Mouse (Mus musculus) mesoderm, embryonic 11.5 days (tissue): ENCODE measurements around the gene Gmpr.

Experiments used
- DNase-seq: peaks from one replicate; pipeline ENCODE4 v3.0.0-alpha.2; 2012; ENCODE audit warnings: low read depth, low spot score

Gene Gmpr

DNA sequence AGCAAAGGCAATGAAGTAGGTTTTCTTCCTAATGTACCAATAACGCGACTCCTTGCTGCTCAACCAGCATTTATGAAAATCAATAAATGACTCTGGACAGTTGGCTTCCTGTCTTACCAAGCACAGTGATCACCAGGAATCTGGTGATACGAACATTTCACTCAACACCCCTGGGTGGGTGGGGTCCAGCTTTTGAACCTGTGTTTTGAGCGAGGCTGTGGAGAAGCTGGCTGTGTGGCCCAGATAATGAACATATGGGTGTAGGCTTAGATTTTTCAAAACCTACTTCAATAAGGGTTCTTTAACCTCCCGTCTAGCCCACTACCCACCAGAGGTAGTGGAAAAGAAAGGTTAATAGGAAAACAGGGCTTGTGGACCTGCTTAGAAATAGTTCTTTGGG lies 4.5 kb upstream of the Gmpr start:
- DNase-seq, result no peak

DNA sequence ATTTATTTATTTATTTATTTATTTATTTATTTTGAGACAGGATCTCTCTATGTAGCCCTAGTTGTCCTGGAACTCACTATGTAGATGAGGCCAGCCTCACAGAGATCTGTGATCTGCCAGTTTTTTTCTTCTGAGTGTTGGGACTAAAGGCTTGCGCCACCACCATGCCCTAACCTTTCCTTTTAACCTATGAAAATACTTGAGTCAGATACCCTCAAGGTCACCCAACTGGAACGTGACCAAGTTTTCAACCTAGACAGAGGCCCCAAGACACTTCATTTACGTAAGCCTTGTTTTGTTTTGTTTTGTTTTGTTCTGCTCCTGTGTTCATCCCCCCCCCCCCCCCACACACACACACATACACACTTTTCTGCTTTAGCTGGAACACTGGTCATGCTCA lies 1.7 kb upstream of the Gmpr start:
- no peak for DNase-seq

DNA sequence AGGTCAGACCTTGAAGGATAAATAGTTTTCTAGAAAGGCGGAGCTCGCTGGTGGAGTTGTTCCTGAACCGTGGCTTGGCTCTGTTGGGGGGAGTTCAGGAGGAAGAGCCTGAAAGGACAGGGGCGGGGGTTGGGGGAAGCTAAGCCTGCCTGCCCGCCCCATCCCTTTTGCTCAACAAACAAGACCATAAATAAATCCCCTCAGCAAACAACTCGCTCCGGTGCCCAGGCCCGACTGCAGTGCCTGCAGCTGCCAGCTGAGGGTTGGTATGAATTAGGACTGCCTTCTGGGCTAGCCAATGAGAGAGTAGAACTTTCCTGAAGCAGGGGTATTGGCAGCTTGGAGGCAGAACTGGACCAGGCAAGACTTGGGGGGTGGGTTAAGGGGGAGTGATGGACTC lies 1.3 kb downstream of the Gmpr start:
- DNase-seq, result peak; percentile 54

DNA sequence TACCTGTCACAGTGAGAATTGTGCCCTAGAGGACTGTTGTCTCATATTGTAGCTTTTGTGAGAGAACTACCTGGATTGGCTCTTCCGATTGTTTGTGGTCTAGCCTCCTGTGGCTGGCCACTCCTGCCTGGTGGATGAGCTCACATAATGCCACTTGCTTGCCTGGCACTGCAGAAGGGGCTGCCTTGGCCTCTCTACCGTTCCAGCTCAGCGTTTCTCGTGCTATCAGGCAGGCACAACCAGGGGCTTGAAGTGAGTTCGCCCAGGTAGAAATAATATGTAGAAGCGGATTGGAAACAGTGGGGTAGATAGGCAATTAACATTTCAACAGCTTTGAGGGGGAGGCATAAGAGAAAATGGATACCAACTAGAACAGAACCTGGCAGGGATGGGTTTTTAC lies 2.1 kb downstream of the Gmpr start:
- DNase-seq, result no peak

DNA sequence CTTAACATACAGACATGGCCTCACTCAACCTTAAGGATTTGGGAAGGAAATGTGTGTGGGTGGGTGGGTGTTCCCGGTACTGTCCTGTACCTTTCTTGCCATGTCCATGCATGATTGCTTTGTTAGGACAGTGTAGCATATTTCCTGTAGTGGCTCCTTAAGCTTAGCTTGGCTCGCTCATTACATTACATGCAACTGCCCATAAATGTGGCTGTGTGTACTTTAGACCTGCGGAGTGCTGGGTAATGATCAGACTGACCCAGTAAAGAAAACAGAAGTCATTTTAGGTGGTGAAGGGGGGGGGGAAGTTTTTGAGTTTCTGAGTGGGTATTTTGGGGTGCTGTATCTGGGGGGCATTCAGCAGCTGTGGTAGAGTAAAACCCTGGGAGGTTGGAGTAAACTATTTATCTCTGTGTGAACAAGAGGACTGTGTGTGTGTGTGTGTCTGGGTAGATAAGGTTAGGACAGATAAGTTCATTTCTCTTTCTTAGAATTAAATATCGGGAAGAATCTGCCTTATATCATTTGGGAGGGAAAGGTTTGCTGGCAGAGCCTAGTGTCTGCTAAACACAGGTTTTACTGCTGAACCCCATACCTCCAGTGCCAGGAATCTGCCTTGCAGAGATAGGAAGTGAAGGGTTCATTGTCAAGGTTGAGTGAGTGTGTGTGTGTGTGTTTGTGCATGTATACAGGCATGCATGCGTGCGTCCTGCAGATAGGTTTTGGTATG lies 4.6 kb downstream of the Gmpr start:
- no peak for DNase-seq

DNA sequence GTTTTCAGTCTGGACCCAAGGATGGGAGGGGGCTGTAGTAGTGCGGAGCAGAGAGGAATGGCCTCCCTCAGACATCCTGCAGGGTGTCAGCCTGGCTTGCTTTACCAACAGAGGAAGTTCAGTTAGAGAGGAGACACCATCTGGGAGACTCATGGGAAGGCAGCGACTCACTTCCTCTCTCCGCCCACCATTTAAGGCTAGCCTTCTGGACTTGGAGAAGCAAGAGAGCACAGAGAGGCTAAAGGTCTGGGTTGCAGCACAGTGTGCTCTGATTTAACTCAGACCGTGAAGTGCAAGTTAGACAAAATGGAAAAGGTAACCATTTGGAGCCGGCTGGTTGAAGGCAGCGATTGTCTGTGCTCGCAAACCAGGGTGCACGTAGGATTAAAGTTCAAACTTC lies 5.3 kb downstream of the Gmpr start:
- no peak for DNase-seq

DNA sequence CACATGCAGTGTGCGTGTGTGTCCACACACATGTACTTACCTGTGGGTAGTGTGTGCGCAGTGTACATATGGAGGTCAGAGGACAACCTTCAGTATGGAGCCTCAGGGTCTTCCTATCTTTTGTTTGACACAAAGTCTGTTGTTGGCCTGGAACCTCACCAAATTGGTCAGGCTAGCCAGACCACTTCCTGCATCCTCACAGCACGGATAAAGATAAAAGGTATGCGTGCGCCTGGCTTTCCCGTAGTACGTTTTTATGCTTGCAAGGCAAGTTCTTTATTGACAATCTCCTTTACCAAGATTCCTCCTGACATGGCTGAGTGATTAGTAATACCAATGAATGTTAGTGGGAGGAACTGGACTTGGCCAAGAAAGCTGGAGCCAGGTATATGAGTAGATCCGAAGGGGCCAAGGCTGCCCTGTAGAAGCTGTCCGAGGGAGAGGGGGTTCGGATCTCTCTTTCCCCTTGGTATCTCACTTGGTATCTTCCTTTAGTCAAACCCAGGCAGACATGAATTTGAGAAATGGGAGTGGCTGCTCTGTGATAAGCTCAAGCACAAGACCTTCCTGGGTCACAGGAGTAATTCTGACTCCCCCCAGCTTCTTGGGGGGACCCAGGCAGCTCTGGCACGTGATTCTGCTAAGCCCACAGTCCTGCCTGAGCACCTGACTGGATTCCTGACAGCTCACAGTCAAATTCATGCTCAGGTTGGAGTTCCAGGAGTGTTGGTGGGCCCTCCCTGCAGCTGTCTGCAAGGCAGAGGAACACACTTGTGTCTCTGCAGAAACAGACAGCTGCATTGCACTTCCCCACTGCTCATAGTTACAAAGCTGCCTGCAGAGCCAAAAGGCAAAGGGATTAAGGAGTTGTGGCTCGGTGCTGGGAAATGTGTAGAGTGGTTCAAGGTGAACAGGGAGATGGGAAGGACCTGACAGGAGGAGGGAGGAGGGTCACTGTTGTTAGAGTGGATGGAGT lies 6.1 kb downstream of the Gmpr start:
- DNase-seq, result no peak

DNA sequence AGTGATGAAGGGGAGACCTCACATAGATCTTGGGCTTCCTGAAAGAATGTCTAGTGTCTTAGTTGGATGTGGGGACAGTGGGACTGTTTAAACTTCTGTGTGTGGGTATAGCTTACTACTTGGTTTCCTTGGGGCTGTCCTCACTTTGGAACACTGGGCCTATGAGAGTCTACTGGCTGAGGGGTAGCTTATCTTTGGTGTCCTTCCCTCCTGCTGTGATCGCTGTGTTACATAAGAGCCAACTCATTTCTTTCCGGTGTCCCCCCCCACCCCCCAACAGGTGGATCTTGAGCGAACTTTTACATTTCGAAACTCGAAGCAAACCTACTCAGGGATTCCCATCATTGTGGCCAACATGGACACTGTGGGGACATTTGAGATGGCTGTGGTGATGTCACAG lies 6.9 kb downstream of the Gmpr start:
- no peak for DNase-seq

DNA sequence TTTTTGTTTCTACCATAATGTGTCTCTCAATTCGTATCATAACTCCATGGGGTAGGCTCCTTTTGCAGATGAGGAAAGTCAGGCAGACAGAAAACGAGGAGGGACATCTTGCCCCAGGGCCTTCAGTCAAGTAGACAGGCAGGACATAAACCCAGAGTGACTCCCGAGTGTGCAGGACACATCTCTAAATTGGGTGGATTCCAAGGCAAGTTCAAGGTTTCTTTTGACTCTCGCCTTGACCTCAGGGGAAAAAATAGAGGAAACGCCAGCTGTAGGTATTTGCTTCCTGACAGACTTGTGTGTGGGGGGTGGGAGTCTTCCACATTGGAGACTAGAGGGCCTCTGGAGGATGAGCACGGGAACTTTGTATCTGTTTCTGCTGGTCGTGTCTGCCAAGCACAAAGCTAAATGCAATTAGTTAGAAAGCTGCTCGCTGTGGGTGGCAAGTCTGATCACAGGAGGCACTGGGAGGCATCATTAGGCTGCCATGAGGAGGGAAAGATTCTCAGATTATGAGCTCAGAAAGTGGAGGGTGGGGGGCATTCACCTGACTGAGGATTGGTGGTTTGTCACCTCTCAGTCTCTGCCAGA lies 7.7 kb downstream of the Gmpr start:
- DNase-seq, result no peak

DNA sequence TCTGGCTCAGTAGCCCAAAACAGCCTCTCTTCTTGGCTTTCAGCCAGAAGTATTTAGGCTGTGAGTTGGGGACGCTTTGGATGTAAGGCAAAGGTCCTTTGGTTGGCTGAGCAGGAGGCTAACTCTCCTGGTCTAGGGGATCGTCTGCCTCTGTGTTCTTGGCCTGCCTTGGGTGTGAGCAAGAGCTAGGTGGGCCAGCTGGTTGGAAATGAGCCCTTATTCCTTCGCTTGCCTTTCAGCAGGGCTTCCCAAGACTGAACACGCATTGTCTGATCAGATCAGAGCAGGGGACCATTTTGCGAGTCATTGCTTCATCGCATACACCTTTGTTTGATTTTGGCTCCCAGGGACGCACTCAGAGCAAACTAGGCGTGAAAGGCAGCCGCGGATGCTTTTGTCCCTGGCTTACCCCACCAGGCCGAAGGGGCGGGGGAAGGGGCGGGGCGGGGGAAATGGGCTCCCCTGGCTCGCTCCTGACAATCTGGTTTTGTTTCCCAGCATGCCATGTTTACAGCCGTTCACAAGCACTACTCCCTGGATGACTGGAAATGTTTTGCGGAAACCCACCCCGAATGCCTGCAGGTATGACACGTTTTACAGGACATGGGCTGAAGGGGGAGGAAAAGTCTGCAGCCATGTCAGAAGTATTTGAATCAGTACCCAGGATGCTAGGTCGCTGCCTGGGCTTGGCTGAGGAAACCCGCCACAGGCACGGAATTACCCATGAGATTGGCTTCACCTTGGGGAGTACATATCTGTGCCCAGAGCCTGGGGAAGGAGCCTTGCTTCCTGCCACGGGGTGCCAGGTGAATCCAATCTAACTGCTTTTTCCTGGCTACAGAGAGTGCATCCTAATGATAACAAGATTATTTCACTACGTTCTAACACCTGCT lies 9.5 kb downstream of the Gmpr start:
- DNase-seq, result peak; percentile 48

DNA sequence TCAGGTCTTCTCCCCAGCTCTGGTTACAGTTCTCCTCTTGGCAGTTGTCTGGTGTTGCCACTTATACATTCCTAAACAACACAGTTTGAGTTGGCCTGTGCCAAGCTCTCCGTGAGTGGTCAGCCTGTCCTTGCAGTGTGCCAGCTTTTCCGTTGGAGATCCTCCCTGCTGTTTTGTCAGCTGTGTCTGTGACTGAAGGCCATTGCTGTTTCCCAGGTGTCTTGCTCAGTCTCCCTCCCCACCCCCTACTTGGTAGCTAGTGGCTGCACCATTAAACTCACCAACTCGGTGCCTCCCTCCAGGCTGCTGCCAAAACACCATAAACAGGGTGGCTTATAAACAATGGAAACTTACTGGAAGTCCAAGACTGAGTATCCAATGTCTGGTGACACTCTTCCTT lies 17.1 kb downstream of the Gmpr start:
- DNase-seq, result no peak

DNA sequence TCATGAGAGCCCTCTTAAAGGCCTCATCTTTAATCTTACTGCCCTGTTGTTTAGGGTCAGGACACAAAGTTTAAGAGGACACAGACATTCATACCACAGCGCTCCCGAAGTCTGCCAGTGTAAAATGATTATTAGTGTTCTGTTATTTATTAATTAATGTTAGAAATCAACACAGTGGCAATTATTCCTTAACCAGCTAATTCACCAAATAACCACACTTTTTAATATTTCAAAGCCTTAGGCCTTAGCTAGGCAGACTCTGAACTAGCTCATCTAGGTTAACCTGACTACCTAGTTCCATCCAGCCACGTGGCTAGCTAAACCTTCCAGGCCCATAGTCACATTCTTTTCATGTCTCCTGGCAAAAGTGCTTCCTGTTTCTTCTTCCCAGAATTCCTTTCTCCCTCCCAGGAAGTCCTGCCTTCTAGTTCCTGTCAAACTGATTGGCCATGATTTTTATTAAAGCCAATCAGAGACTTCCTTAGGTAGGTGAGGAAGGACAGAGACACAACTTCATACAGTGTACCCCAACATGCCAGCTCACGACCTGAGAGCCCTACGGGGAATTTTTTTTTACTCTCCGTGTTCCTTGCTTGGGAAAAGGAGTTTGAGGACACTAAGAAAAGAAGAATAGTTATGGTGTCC lies 17.7 kb downstream of the Gmpr start:
- no peak for DNase-seq

DNA sequence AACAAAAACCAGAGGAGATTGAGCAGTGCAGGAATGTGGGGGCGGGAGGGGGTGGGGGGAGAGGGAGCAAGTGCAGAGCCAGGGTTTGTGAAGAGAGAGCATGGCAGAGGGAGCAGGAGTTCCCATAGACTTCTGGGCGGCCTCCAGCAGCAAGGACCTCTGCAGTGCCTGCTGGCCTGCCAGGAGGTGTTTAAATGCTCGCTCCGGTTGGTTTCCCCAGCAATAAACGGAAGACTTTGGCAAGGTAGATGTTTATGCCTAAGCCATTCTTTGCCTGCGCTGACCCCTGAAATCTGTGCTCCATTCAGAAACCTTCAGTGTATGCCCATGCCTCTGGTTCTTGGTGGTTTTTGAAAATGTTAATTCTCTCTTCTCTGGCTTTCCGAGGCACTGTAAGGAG lies 19.0 kb downstream of the Gmpr start:
- no peak for DNase-seq

DNA sequence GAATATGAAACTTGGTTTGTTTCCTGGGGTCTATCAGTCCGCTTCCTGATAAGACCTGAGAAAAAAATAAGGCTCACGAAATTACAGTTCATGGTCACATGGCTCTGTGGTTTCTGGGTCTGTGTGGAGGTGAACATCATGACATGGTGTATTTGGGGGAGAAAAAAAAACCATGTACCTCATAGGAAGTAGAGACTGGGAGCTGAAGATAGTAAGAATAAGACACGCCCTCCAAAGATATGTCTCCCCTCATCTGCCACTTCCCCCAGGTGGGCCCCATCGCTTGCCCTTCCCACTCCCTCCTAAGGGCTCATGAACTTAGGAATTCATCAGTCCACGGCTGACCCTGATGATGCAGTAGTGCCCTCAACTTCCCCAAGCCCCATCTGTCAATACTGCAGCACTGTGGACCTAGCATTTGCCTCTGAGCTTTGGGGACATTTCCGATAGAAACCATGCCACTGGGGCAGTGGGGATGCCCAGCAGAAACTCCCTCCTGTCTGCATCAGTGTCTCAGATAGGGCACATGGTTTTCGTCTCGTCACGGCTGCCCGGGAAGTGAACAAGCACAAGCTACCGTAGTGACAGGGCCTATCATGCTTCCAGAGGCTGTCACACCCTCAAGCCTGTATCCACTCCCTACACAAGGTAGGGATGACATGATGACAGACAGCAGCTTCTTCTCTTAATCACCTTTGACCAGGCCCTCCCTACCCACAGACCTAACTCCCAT lies 20.2 kb downstream of the Gmpr start:
- DNase-seq, result no peak

DNA sequence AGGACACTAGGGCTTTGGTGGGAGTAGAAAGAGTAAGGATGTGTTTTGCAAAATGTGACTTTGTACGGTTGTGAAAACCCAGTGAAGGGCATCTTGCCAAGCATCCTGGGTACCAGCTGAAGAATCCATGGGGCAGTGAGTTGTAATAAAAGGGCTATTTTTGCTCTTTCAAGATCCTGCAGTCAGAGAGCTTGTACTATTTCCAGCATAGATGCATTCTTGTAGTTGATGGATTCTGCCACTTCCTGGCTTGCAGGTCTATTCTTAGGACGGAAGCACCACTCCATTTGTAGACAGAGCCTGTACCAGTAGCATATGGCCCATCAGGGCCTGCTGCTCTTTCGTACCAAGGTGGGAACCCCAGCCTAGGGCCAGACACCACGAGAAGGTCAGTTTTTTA lies 21.5 kb downstream of the Gmpr start:
- DNase-seq, result no peak

DNA sequence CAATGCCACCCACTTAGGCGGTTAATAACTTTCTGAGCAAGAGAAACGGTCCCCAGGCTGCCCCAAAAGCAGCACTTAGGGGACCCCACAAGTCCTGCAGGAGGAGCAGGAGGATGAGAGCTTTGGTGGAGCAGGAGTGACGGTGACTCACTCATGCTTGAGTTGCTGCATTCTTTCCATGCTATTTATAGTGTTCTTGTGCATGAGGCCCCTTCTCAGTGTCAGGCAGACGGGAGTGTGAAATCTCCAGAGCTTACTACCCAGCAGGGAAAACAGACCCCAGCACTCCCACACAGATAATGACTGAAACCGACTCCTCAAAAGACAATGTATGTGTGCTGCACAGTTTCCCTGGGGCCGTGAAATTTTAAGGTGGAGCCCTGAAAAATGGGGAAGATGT lies 23.5 kb downstream of the Gmpr start:
- no peak for DNase-seq

DNA sequence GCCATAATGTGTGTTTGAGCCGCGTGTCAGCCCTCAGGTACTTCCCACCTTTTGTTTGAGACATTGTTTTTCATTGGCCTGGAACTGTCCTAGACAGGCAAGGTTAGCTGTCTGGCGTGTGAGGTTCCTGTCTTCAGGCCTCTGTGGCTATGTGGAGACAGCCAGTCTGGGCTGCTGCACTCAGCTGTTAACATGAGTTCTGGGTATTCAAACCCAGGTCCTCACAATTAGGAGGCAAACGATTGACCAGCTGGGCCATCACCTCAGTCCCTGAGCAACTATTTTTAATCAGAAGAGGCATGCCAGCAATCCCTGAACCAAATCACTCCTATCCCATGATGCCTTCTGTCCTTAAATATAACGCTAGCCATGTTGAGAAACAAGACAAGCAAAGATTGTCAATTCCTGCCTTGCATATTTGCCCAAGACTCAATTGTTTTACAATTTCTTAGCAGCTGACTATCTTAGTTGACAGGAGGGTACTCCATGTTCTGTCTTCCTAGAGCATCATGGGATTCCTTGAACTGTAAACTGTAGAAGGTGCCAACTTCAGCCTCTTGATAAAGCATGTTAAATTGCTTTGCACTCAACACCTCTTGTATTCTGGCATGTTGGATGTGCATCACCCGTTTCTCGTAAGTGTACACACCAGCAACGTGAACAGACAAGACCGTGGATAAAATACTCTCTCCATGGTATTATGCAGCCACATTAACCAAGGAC lies 28.6 kb downstream of the Gmpr start:
- DNase-seq, result no peak

DNA sequence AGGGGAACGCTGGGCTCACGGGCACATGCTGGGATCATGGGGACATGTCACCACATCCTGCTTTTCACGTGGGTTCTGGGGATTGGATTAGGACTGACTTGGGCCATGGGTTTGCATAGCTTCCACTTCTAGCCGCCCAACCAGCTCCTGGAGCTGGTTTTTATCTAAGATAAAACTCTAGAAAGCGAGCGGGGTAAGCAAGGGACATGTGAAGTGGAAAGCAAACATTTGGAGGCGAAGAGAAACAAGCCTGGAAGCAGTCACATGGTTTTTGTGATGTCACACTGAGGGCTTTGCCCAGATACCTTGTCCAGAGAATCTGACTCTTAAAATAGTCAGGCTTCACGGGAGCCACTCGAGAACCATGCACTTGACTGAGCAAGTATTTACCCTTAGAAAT lies 29.9 kb downstream of the Gmpr start:
- no peak for DNase-seq

DNA sequence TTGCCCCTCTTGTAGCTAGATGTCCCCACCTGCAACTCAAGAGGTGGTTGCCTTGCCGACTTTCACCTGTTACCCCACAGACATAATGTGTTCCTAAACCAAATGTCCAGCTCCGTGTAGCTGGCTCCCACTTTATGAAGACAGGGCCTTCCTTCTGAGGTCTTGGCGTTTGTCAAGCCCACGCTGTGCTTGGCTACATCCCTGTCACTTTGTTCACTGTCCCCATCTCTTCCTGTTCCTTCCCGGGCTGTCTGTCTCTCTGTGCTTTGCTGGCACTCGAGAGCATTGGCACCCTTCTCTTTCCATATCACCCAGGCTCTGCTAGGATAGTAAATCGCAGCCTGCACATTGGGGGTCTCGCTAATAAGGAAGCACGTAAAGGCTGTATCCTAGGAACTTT lies 30.8 kb downstream of the Gmpr start:
- no peak for DNase-seq
